Mouse (Mus musculus): ENCODE data around the gene Vps16. TPM values are rescaled to one million over a fixed set of nuclear protein-coding genes. Genes with fewer than 3 reads are reported as not detected.

Vps16 gene
- total and polyA plus RNA-seq, 3 experiments: 26.3 to 32.9 (median 26.9) TPM

DNA sequence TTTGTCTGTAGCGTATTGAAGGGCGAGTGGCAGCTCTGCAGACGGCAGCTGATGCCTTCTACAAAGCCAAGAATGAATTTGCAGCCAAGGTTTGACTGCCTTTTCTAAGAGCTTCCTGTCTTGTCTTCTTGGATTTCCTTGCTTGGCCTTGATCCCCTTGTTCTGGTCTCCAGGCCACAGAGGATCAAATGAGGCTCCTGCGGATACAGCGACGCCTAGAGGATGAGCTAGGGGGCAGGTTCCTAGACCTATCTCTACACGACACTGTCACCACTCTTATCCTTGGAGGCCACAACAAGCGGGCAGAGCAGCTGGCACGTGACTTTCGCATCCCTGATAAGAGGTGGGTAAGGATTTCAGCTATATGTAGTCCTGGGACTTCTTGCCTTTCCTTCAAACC lies 18.0 kb downstream of the Vps16 start:
- Histone ChIP-seq H3K79me2 (replicated peaks; ENCODE audit: control insufficient read depth, insufficient read depth, low read length) (no peaks in the 10 kb centered on the region), H3K9ac (ENCODE audit: low read depth, low read length) (no peak overlapping the region), H3K4me3 (no peak overlapping the region), H3K36me3 (ENCODE audit: control insufficient read depth, insufficient read depth, low read length) (no peaks in the 10 kb centered on the region), H3K27ac (no peak overlapping the region), H3K27me3 (ENCODE audit: control insufficient read depth, insufficient read depth, low read length) (no peaks in the 10 kb centered on the region), H3K4me1 (ENCODE audit: control insufficient read depth, insufficient read depth, low read length) (no peaks in the 10 kb centered on the region)
- TF ChIP-seq EP300 (IDR thresholded peaks at IDR 0.05; ENCODE audit: insufficient read depth, low read depth, low read length) (no peak), CTCF (IDR thresholded peaks at IDR 0.05) (no peak), POLR2A (IDR thresholded peaks at IDR 0.05; ENCODE audit: insufficient read depth, low read depth, low read length) (no peak)
- WGBS: 78% methylated on average over 10 of the region's 10 CpGs
- no peak for DNase-seq
- intact Hi-C loops (cut with DNase I): no loop called here

DNA sequence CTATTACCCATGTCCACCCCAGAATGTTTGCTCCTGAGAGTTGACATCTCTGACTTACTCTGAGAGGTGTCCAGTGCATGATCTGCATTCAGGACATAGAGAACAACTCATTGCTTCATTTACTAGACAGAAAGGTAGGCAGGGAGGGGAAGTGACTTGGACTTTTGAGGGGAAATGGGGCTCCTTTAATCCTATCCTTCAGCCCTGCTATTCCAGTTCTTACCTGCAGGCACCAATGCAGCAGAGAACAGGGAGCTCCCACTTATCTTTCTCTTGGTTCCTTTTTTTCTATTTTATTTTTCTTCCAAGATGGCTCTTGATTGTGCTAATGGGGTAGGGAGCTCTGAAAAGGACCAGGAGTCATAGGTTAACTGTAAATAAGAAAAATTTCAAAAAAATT lies 24.3 kb downstream of the Vps16 start:
- no peak for DNase-seq
- H3K27me3 ChIP-seq (ENCODE audit: control insufficient read depth, insufficient read depth, low read length): no peaks in the 10 kb centered on the region
- H3K4me1 ChIP-seq (ENCODE audit: control insufficient read depth, insufficient read depth, low read length): peaks cover 3% of the 10 kb centered on the region
- no peaks in the 10 kb centered on the region; the same call in none of the 2 replicates for H3K79me2 ChIP-seq (replicated peaks; ENCODE audit: control insufficient read depth, insufficient read depth, low read length)
- no peak overlapping the region for H3K9ac ChIP-seq (ENCODE audit: low read depth, low read length)
- no peaks in the 10 kb centered on the region for H3K36me3 ChIP-seq (ENCODE audit: control insufficient read depth, insufficient read depth, low read length)
- intact Hi-C loops (cut with DNase I): loop anchor here (2.0 kb wide), 1 partner anchor 24 kb away; the partner anchor contains the start of genes Pced1a and Vps16
- H3K27ac ChIP-seq: no peak overlapping the region
- no peak overlapping the region for H3K4me3 ChIP-seq
- TF ChIP-seq EP300 (IDR thresholded peaks at IDR 0.05; ENCODE audit: insufficient read depth, low read depth, low read length): no peak
- TF ChIP-seq CTCF (IDR thresholded peaks at IDR 0.05): no peak
- TF ChIP-seq POLR2A (IDR thresholded peaks at IDR 0.05; ENCODE audit: insufficient read depth, low read depth, low read length): no peak

DNA sequence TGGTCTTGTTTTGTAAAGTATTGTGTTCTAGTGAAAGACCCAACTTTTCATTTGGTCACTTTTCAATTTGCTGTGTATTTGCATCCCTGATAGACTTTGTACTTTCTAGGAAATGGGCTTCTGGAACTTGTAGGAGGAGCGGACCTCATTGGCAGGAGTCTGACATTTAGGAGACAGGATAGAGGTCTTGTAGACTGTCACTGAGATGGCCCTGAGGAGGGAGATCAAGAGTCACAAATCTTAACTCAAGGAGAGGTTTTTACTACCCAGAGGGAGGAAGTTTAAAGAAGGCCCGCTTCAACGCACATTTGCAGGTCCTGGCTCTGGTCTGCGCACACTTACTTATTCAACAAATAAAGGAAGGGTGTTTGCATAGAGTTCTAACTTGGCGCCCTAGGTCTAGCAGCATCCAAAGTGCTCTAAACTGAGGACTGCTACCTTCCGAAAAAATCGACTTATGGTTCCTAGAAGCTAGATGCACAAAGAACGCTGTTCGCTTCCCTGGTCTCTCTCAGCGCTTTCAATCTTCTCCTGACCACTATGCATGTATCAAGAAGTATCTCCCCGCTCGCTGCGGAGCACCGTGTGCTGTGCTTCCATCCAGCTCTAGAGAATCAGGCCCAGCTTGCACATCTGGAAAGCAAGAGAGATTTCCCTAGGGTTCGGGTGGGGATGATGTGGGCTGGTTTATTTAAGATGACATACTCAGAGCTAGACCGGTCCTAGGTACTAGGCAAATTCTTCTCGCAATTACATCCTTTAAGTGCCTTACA lies 25.1 kb downstream of the Vps16 start:
- no peaks in the 10 kb centered on the region; the same call in none of the 2 replicates for H3K79me2 ChIP-seq (replicated peaks; ENCODE audit: control insufficient read depth, insufficient read depth, low read length)
- intact Hi-C loops (cut with DNase I): loop anchor here (2.0 kb wide), 1 partner anchor 24 kb away; the partner anchor contains the start of genes Pced1a and Vps16
- H3K27ac ChIP-seq: no peak overlapping the region; the same call in 1 of the 2 replicates
- H3K4me1 ChIP-seq (ENCODE audit: control insufficient read depth, insufficient read depth, low read length): peaks cover 6% of the 10 kb centered on the region
- 15% methylated on average over 17 of the region's 17 CpGs for WGBS
- peak in 1 of 2 experiments; percentile 18 for DNase-seq
- H3K27me3 ChIP-seq (ENCODE audit: control insufficient read depth, insufficient read depth, low read length): no peaks in the 10 kb centered on the region
- peak overlapping the region; percentile 92 for H3K4me3 ChIP-seq
- H3K9ac ChIP-seq (ENCODE audit: low read depth, low read length): 0 out of 2 replicates have a peak overlapping the region, but pooled peaks have one; percentile 5
- no peaks in the 10 kb centered on the region; the same call in 1 of the 2 replicates for H3K36me3 ChIP-seq (ENCODE audit: control insufficient read depth, insufficient read depth, low read length)
- TF ChIP-seq POLR2A (IDR thresholded peaks at IDR 0.05; ENCODE audit: insufficient read depth, low read depth, low read length) (no peak), EP300 (IDR thresholded peaks at IDR 0.05; ENCODE audit: insufficient read depth, low read depth, low read length) (no peak), CTCF (IDR thresholded peaks at IDR 0.05) (no peak)

DNA sequence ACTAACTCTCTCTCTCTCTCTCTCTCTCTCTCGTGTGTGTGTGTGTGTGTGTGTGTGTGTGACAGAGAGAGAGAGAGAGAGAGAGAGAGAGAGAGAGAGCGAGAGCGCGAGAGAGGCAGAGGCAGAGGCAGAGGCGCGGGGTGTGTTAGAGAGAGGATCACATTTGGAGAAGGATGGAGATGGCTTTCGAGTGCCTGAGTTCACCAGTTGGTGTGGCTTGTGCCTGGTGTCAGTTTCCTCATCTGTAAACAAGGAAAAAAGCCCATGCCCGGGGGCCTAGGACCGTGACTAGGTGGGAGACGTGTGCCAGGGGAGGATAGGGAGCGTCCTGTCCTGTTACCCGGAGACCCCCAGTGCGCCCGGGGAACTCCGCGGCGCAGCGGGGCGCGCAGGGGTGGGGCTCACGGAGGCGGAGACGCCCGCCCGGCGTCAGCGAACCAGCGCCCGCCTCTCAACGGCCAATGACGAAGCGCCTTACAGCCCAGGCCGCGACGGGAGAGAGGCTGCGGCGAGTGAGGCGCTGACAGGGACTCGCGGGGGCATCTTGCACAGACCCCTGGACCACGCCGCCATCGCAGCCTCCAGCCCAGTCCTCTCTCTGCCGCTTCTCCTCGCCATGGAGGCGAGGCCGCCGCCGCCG lies 25.8 kb downstream of the Vps16 start, which contains the start of gene Ptpra:
Gene Ptpra (plus strand): TSS at position 485 of the 640 bp plus-strand sequence.
- H3K36me3 ChIP-seq (ENCODE audit: control insufficient read depth, insufficient read depth, low read length): peaks cover 5% of the 10 kb centered on the region
- H3K27ac ChIP-seq: peak within 1 kb of the TSS; percentile 83
- no peaks in the 10 kb centered on the region for H3K27me3 ChIP-seq (ENCODE audit: control insufficient read depth, insufficient read depth, low read length)
- peak within 1 kb of the TSS; percentile 92 for H3K4me3 ChIP-seq
- intact Hi-C loops (cut with DNase I): loop anchor here (2.0 to 5.0 kb wide), 4 partner anchors 25 to 112 kb away; partner anchors contain the start of genes Mrps26, Pced1a and Vps16
- TF ChIP-seq POLR2A (IDR thresholded peaks at IDR 0.05; ENCODE audit: insufficient read depth, low read depth, low read length): peak; percentile 91
- no peak for TF ChIP-seq EP300 (IDR thresholded peaks at IDR 0.05; ENCODE audit: insufficient read depth, low read depth, low read length)
- no peak for TF ChIP-seq CTCF (IDR thresholded peaks at IDR 0.05)
- H3K79me2 ChIP-seq (replicated peaks; ENCODE audit: control insufficient read depth, insufficient read depth, low read length): no peaks in the 10 kb centered on the region; the same call in none of the 2 replicates
- under 1% methylated on average over 49 of the region's 50 CpGs for WGBS
- peak within 1 kb of the TSS; percentile 91 for H3K9ac ChIP-seq (ENCODE audit: low read depth, low read length)
- peaks cover 7% of the 10 kb centered on the region for H3K4me1 ChIP-seq (ENCODE audit: control insufficient read depth, insufficient read depth, low read length)
- peak; percentile 95 to 98 for DNase-seq

DNA sequence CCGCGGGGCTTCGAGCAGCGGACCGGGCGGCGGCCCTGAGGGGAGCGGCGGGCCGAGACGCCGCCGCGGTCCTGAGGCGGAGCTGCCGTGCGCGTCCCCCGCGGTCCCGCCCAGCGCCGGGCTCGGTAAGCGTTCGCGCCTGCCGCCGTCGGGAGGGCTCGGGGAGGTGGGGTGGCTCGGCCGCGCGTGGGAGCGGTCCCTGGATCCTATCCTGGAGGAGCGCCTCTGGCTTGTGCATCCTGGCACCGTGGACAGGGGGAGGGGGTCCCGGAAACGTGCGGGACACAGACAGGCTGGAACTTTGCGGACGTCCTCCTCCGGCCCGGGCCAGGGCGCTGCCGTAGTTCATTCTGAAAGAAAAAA lies 26.3 kb downstream of the Vps16 start:
- Histone ChIP-seq H3K36me3 (ENCODE audit: control insufficient read depth, insufficient read depth, low read length) (peaks cover 5% of the 10 kb centered on the region), H3K27me3 (ENCODE audit: control insufficient read depth, insufficient read depth, low read length) (no peaks in the 10 kb centered on the region), H3K4me3 (peak overlapping the region; percentile 92), H3K27ac (peak overlapping the region; percentile 83), H3K9ac (ENCODE audit: low read depth, low read length) (peak overlapping the region; percentile 91), H3K4me1 (ENCODE audit: control insufficient read depth, insufficient read depth, low read length) (peaks cover 10% of the 10 kb centered on the region), H3K79me2 (replicated peaks; ENCODE audit: control insufficient read depth, insufficient read depth, low read length) (no peaks in the 10 kb centered on the region; the same call in none of the 2 replicates)
- peak in 1 of 2 experiments; percentile 90 for DNase-seq
- TF ChIP-seq POLR2A (IDR thresholded peaks at IDR 0.05; ENCODE audit: insufficient read depth, low read depth, low read length): no peak
- no peak for TF ChIP-seq CTCF (IDR thresholded peaks at IDR 0.05)
- TF ChIP-seq EP300 (IDR thresholded peaks at IDR 0.05; ENCODE audit: insufficient read depth, low read depth, low read length): no peak
- under 1% methylated on average over 44 of the region's 47 CpGs for WGBS
- intact Hi-C loops (cut with DNase I): loop anchor here (2.0 to 5.0 kb wide), 3 partner anchors 30 to 112 kb away; partner anchors contain the start of gene Mrps26

All from heart, adult 2 months (tissue).